Mouse (Mus musculus): ENCODE results near the gene Gimap3. TPM values are rescaled to one million over a fixed set of nuclear protein-coding genes. Genes with fewer than 3 reads are reported as not detected.

Gene Gimap3
- total RNA-seq (2021) = under 1 TPM; 0.51 to 0.53 TPM

GRCm38 (mm10) chr6:48770696-48771095, at the start of gene Gimap3:
Gene Gimap3, minus strand, starts transcription at chr6:48770851.
- DNase-seq = no peak
- intact Hi-C loops (cut with DNase I) = loop anchor here (5.0 kb wide), 2 partner anchors 188 to 233 kb away; partner anchors contain the start of gene Atp6v0e2

GRCm38 (mm10) chr6:48817815-48818214, 47.2 kb upstream of the Gimap3 start:
- DNase-seq = peak; percentile 72 to 75
- intact Hi-C loops (cut with DNase I) = loop anchor here (1.0 to 5.0 kb wide), 4 partner anchors 40 to 173 kb away; no protein-coding TSS in a partner anchor

- intact Hi-C loops (cut with DNase I) = loop anchor here (5.0 kb wide), 1 partner anchor 97 kb away; no protein-coding TSS in a partner anchor
- DNase-seq = no peak
These were observed 44.4 kb upstream of the Gimap3 start for GRCm38 (mm10) chr6:48815013-48815412.

GRCm38 (mm10) chr6:48809494-48810219, 39.0 kb upstream of the Gimap3 start:
- intact Hi-C loops (cut with DNase I) = no loop called here
- no peak for DNase-seq

- intact Hi-C loops (cut with DNase I) = no loop called here
These were observed 36.1 kb upstream of the Gimap3 start for GRCm38 (mm10) chr6:48806746-48807145.

GRCm38 (mm10) chr6:48804346-48804745, 33.7 kb upstream of the Gimap3 start:
- DNase-seq = no peak
- intact Hi-C loops (cut with DNase I) = no loop called here

More at GRCm38 (mm10) chr6:48806746-48807145, 36.1 kb upstream of the Gimap3 start:
- DNase-seq = no peak

- intact Hi-C loops (cut with DNase I) = no loop called here
- DNase-seq = no peak
These were observed 32.9 kb upstream of the Gimap3 start for GRCm38 (mm10) chr6:48803406-48804051.

GRCm38 (mm10) chr6:48801897-48802296, 31.2 kb upstream of the Gimap3 start:
- intact Hi-C loops (cut with DNase I) = no loop called here
- no peak for DNase-seq

GRCm38 (mm10) chr6:48787867-48788266, 17.2 kb upstream of the Gimap3 start:
- DNase-seq = no peak
- intact Hi-C loops (cut with DNase I) = no loop called here

- intact Hi-C loops (cut with DNase I) = no loop called here
- DNase-seq = no peak
These were observed 14.9 kb upstream of the Gimap3 start for GRCm38 (mm10) chr6:48785601-48786000.

GRCm38 (mm10) chr6:48785189-48785588, 14.5 kb upstream of the Gimap3 start:
- intact Hi-C loops (cut with DNase I) = no loop called here
- no peak for DNase-seq

GRCm38 (mm10) chr6:48784406-48784805, 13.8 kb upstream of the Gimap3 start:
- intact Hi-C loops (cut with DNase I) = no loop called here
- DNase-seq = no peak

- peak; percentile 86 to 90 for DNase-seq
- intact Hi-C loops (cut with DNase I) = loop anchor here (1.0 to 5.0 kb wide), 5 partner anchors 25 to 593 kb away; partner anchors contain the start of genes Atp6v0e2 and Gimap5
These were observed 1.4 kb upstream of the Gimap3 start for GRCm38 (mm10) chr6:48772030-48772429.

GRCm38 (mm10) chr6:48768933-48769332, 1.7 kb downstream of the Gimap3 start:
- no peak for DNase-seq
- intact Hi-C loops (cut with DNase I) = no loop called here

GRCm38 (mm10) chr6:48768178-48768869, 2.3 kb downstream of the Gimap3 start:
- intact Hi-C loops (cut with DNase I) = no loop called here
- DNase-seq = no peak

- intact Hi-C loops (cut with DNase I) = no loop called here
- no peak for DNase-seq
These were observed 6.2 kb downstream of the Gimap3 start for GRCm38 (mm10) chr6:48764496-48764895.

GRCm38 (mm10) chr6:48763567-48764270, 6.9 kb downstream of the Gimap3 start:
- intact Hi-C loops (cut with DNase I) = no loop called here

GRCm38 (mm10) chr6:48747091-48747966, 23.3 kb downstream of the Gimap3 start:
- intact Hi-C loops (cut with DNase I) = loop anchor here (2.0 kb wide), 4 partner anchors 25 to 101 kb away; partner anchors contain the start of genes Gimap4 and Gimap8
- DNase-seq = no peak

More at GRCm38 (mm10) chr6:48763567-48764270, 6.9 kb downstream of the Gimap3 start:
- DNase-seq = no peak
